Mouse (Mus musculus) heart, embryonic 13.5 days (tissue): ENCODE results near the gene Gm37419. TPM values are rescaled to one million over a fixed set of nuclear protein-coding genes. Genes with fewer than 3 reads are reported as not detected.

ENCODE experiments used
- ATAC-seq: fragments of 200-750 bp; cut with Nextera tagmentation; 2 replicates; pipeline ENCODE4 v1.8.0; 2017; ENCODE audit warnings: moderate TSS enrichment; ENCODE audit not compliant: insufficient number of reproducible peaks, low FRiP score, low TSS enrichment; ENCODE audit errors: extremely low read depth
- H3K27ac ChIP-seq: fragments of 300-500 bp; sonication (generic); replicated peaks from 2 replicates; pipeline ENCODE4 v1.5.1; 2015; ENCODE audit warnings: moderate library complexity, mild to moderate bottlenecking, inconsistent platforms
- H3K27me3 ChIP-seq: fragments of 300-500 bp; sonication (generic); replicated peaks from 2 replicates; pipeline ENCODE4 v1.6.1; 2015; ENCODE audit warnings: mild to moderate bottlenecking, inconsistent platforms
- H3K36me3 ChIP-seq: fragments of 300-500 bp; sonication (generic); 2 replicates; pipeline ENCODE4 v1.6.1; 2015; ENCODE audit warnings: mild to moderate bottlenecking, inconsistent platforms
- H3K4me1 ChIP-seq: fragments of 300-500 bp; sonication (generic); 2 replicates; pipeline ENCODE4 v1.6.1; 2015; ENCODE audit warnings: inconsistent platforms
- H3K4me2 ChIP-seq: fragments of 300-500 bp; sonication (generic); 2 replicates; pipeline ENCODE4 v1.6.1; 2015; ENCODE audit warnings: inconsistent platforms, mild to moderate bottlenecking, moderate library complexity
- H3K4me3 ChIP-seq: fragments of 300-500 bp; sonication (generic); 2 replicates; pipeline ENCODE4 v1.5.1; 2015; ENCODE audit warnings: moderate library complexity, mild to moderate bottlenecking, inconsistent platforms
- H3K9ac ChIP-seq: fragments of 300-500 bp; sonication (generic); 2 replicates; pipeline ENCODE4 v1.6.1; 2015; ENCODE audit warnings: inconsistent platforms, mild to moderate bottlenecking, moderate library complexity
- H3K9me3 ChIP-seq: fragments of 300-500 bp; sonication (generic); 2 replicates; pipeline ENCODE4 v1.6.1; 2016; ENCODE audit warnings: inconsistent platforms
- WGBS: fragments of 180-500 bp; shearing (Covaris S2); methylation state at CpG from one replicate; pipeline ENCODE4 v1.1.7; 2015; ENCODE audit warnings: mixed read lengths; 5-methylcytosine and 5-hydroxymethylcytosine counted together
- polyA plus RNA-seq: library from polyadenylated mRNA; unstranded; fragments of >200 nt; fragmentation: Nextera tagmentation; extraction: Ambion mirVana; gene quantifications from 2 replicates; pipeline ENCODE4 v1.2.1, GENCODE M21; 2015

Gm37419 gene
- polyA plus RNA-seq, 1 experiment from 2014 or later: not detected

GRCm38 (mm10) chr16:23980201-23980870 is 7.9 kb upstream of the Gm37419 start:
- Histone ChIP-seq H3K4me2 (peak overlapping the region; percentile 99), H3K9me3 (no peaks in the 10 kb centered on the region), H3K27me3 (peaks cover 21% of the 10 kb centered on the region), H3K36me3 (no peaks in the 10 kb centered on the region), H3K27ac (no peak overlapping the region), H3K9ac (peak overlapping the region; percentile 82), H3K4me3 (peak overlapping the region; percentile 85), H3K4me1 (peaks cover 41% of the 10 kb centered on the region)
- WGBS: 14% methylated on average over 11 of the region's 11 CpGs
- ATAC-seq: no peak

- no peak overlapping the region for H3K27ac ChIP-seq
- H3K9ac ChIP-seq: peak overlapping the region; percentile 82
- H3K9me3 ChIP-seq: no peaks in the 10 kb centered on the region
- peaks cover 49% of the 10 kb centered on the region for H3K4me1 ChIP-seq
- peaks cover 21% of the 10 kb centered on the region for H3K27me3 ChIP-seq
- ATAC-seq: no peak
- H3K4me3 ChIP-seq: peak overlapping the region; percentile 85
- peak overlapping the region; percentile 99 for H3K4me2 ChIP-seq
- 2% methylated on average over 32 of the region's 32 CpGs for WGBS
- no peaks in the 10 kb centered on the region for H3K36me3 ChIP-seq
Observed at GRCm38 (mm10) chr16:23980991-23981720, 7.1 kb upstream of the Gm37419 start.

GRCm38 (mm10) chr16:23981925-23982851 is 6.1 kb upstream of the Gm37419 start:
- peaks cover 59% of the 10 kb centered on the region for H3K4me1 ChIP-seq
- 3% methylated on average over 28 of the region's 28 CpGs for WGBS

GRCm38 (mm10) chr16:23982891-23983588 is 5.2 kb upstream of the Gm37419 start:
- peak overlapping the region; percentile 99 for H3K4me2 ChIP-seq
- WGBS: under 1% methylated on average over 33 of the region's 33 CpGs
- H3K9ac ChIP-seq: peak overlapping the region; percentile 78
- no peaks in the 10 kb centered on the region for H3K36me3 ChIP-seq
- ATAC-seq: no peak
- peak overlapping the region; percentile 85 for H3K4me3 ChIP-seq
- H3K9me3 ChIP-seq: no peaks in the 10 kb centered on the region
- peaks cover 21% of the 10 kb centered on the region for H3K27me3 ChIP-seq
- H3K4me1 ChIP-seq: peaks cover 60% of the 10 kb centered on the region
- peak overlapping the region; percentile 67 for H3K27ac ChIP-seq

More at GRCm38 (mm10) chr16:23981925-23982851, 6.1 kb upstream of the Gm37419 start:
- Histone ChIP-seq H3K27ac (peak overlapping the region; percentile 67), H3K9me3 (no peaks in the 10 kb centered on the region), H3K4me3 (peak overlapping the region; percentile 85), H3K27me3 (peaks cover 21% of the 10 kb centered on the region), H3K9ac (peak overlapping the region; percentile 82), H3K4me2 (peak overlapping the region; percentile 99), H3K36me3 (no peaks in the 10 kb centered on the region)
- ATAC-seq: peak; percentile 53; the same call in 1 of the 2 replicates

- Histone ChIP-seq H3K27me3 (peaks cover 17% of the 10 kb centered on the region), H3K4me3 (peak overlapping the region; percentile 85), H3K9ac (peak overlapping the region; percentile 83), H3K4me1 (peaks cover 60% of the 10 kb centered on the region), H3K27ac (no peak overlapping the region), H3K4me2 (peak overlapping the region; percentile 99), H3K9me3 (no peaks in the 10 kb centered on the region), H3K36me3 (no peaks in the 10 kb centered on the region)
- WGBS: 1% methylated on average over 22 of the region's 22 CpGs
- ATAC-seq: 0 out of 2 replicates have a peak, but pooled peaks have one; percentile 32
Observed at GRCm38 (mm10) chr16:23984183-23984582, 4.1 kb upstream of the Gm37419 start.

GRCm38 (mm10) chr16:23984760-23985466 is 3.4 kb upstream of the Gm37419 start:
- Histone ChIP-seq H3K4me1 (peaks cover 63% of the 10 kb centered on the region), H3K9me3 (no peaks in the 10 kb centered on the region)

GRCm38 (mm10) chr16:23985467-23985861 is 2.8 kb upstream of the Gm37419 start:
- no peaks in the 10 kb centered on the region for H3K9me3 ChIP-seq
- peak overlapping the region; percentile 85 for H3K4me3 ChIP-seq
- H3K4me2 ChIP-seq: peak overlapping the region; percentile 99
- peaks cover 64% of the 10 kb centered on the region for H3K4me1 ChIP-seq
- H3K36me3 ChIP-seq: no peaks in the 10 kb centered on the region
- H3K27me3 ChIP-seq: peaks cover 5% of the 10 kb centered on the region
- no peak for ATAC-seq
- H3K9ac ChIP-seq: 0 out of 2 replicates have a peak overlapping the region, but pooled peaks have one; percentile 97
- WGBS: 7% methylated on average over 6 of the region's 6 CpGs
- no peak overlapping the region for H3K27ac ChIP-seq

More at GRCm38 (mm10) chr16:23984760-23985466, 3.4 kb upstream of the Gm37419 start:
- Histone ChIP-seq H3K4me3 (peak overlapping the region; percentile 85), H3K4me2 (peak overlapping the region; percentile 99), H3K27me3 (peaks cover 10% of the 10 kb centered on the region), H3K27ac (peak overlapping the region; percentile 42; the same call in 1 of the 2 replicates), H3K9ac (peak overlapping the region; percentile 83), H3K36me3 (no peaks in the 10 kb centered on the region)
- no peak for ATAC-seq
- under 1% methylated on average over 22 of the region's 22 CpGs for WGBS

- peaks cover 65% of the 10 kb centered on the region for H3K4me1 ChIP-seq
- H3K4me3 ChIP-seq: peak overlapping the region; percentile 85
- H3K9ac ChIP-seq: peak overlapping the region; percentile 97
- WGBS: 6% methylated on average over 3 of the region's 3 CpGs
- H3K27me3 ChIP-seq: no peaks in the 10 kb centered on the region
- H3K9me3 ChIP-seq: no peaks in the 10 kb centered on the region
- H3K4me2 ChIP-seq: peak overlapping the region; percentile 99
- peak overlapping the region; percentile 56 for H3K27ac ChIP-seq
- no peaks in the 10 kb centered on the region for H3K36me3 ChIP-seq
- ATAC-seq: no peak
Observed at GRCm38 (mm10) chr16:23986176-23986575, 2.1 kb upstream of the Gm37419 start.

GRCm38 (mm10) chr16:23986871-23987270 is 1.4 kb upstream of the Gm37419 start:
- Histone ChIP-seq H3K4me1 (peaks cover 64% of the 10 kb centered on the region), H3K9me3 (no peaks in the 10 kb centered on the region), H3K4me3 (peak overlapping the region; percentile 85), H3K9ac (peak overlapping the region; percentile 97), H3K36me3 (no peaks in the 10 kb centered on the region), H3K27ac (0 out of 2 replicates have a peak overlapping the region, but pooled peaks have one; percentile 8), H3K4me2 (peak overlapping the region; percentile 99), H3K27me3 (no peaks in the 10 kb centered on the region)
- under 1% methylated on average over 17 of the region's 17 CpGs for WGBS
- no peak for ATAC-seq
